Mouse (Mus musculus) hindbrain, embryonic 15.5 days (tissue): ENCODE data around the gene Capn15. TPM values are rescaled to one million over a fixed set of nuclear protein-coding genes. Genes with fewer than 3 reads are reported as not detected.
A peak's percentile ranks its signal among the peaks of the same experiment; 100 is the strongest.

Experiments used
- ATAC-seq: fragments of 200-750 bp; cut with Nextera tagmentation; 2 replicates; pipeline ENCODE4 v1.8.0; 2017; ENCODE audit warnings: low read depth, moderate number of reproducible peaks, moderate TSS enrichment; ENCODE audit not compliant: low FRiP score
- H3K27ac ChIP-seq: fragments of 300-500 bp; sonication (generic); replicated peaks from 2 replicates; pipeline ENCODE4 v1.5.1; 2015; ENCODE audit warnings: mild to moderate bottlenecking, inconsistent platforms
- H3K27me3 ChIP-seq: fragments of 300-500 bp; sonication (generic); 2 replicates; pipeline ENCODE4 v1.6.1; 2015; ENCODE audit warnings: control low read depth, inconsistent platforms
- H3K36me3 ChIP-seq: fragments of 300-500 bp; sonication (generic); 2 replicates; pipeline ENCODE4 v1.6.1; 2015; ENCODE audit warnings: control low read depth, inconsistent platforms
- H3K4me1 ChIP-seq: fragments of 300-500 bp; sonication (generic); replicated peaks from 2 replicates; pipeline ENCODE4 v1.6.1; 2015; ENCODE audit warnings: control low read depth, inconsistent platforms
- H3K4me2 ChIP-seq: fragments of 300-500 bp; sonication (generic); 2 replicates; pipeline ENCODE4 v1.6.1; 2015; ENCODE audit warnings: moderate library complexity, mild to moderate bottlenecking, inconsistent platforms
- H3K4me3 ChIP-seq: fragments of 300-500 bp; sonication (generic); 2 replicates; pipeline ENCODE4 v1.5.1; 2015; ENCODE audit warnings: mild to moderate bottlenecking, inconsistent platforms
- H3K9ac ChIP-seq: fragments of 300-500 bp; sonication (generic); 2 replicates; pipeline ENCODE4 v1.6.1; 2015; ENCODE audit warnings: inconsistent platforms
- H3K9me3 ChIP-seq: fragments of 300-500 bp; sonication (generic); 2 replicates; pipeline ENCODE4 v1.6.1; 2016; ENCODE audit warnings: control low read depth, inconsistent platforms
- WGBS: fragments of 180-500 bp; shearing (Covaris S2); methylation state at CpG from one replicate; pipeline ENCODE4 v1.1.7; 2015; 5-methylcytosine and 5-hydroxymethylcytosine counted together
- polyA plus RNA-seq: library from polyadenylated mRNA; unstranded; fragments of >200 nt; fragmentation: Nextera tagmentation; extraction: Ambion mirVana; gene quantifications from 2 replicates; pipeline ENCODE4 v1.2.1, GENCODE M21; 2015

Gene Capn15
- polyA plus RNA-seq, 1 experiment from 2014 or later: 27.6 TPM

DNA sequence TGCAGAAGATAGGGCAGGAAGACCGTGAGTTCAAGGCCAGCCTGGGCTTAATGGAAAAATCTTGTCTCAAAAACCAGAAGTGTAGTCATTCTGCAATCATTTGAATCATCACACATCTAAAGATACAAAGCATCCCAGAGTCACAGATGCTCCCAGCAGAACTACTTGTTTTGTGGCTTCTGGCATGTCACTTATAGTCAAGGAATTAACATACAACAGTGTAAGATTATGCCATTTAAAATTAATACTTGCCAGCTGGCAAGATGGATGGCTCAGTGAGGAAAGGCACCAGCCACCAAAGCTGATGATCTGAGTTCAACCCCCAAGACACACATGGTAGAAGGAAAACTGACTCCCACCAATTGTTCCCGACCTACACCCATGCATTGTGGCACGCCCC, 31.4 kb upstream of the Capn15 start:
- Histone ChIP-seq H3K27ac (no peak overlapping the region), H3K4me2 (no peak overlapping the region), H3K9me3 (no peaks in the 10 kb centered on the region), H3K4me3 (no peak overlapping the region), H3K9ac (no peak overlapping the region), H3K36me3 (peaks cover 22% of the 10 kb centered on the region), H3K4me1 (0 out of 2 replicates have a peak, but pooled peaks cover under 1% of the 10 kb centered on the region), H3K27me3 (no peaks in the 10 kb centered on the region)
- WGBS: 92% methylated on average over 3 of the region's 3 CpGs
- no peak for ATAC-seq

DNA sequence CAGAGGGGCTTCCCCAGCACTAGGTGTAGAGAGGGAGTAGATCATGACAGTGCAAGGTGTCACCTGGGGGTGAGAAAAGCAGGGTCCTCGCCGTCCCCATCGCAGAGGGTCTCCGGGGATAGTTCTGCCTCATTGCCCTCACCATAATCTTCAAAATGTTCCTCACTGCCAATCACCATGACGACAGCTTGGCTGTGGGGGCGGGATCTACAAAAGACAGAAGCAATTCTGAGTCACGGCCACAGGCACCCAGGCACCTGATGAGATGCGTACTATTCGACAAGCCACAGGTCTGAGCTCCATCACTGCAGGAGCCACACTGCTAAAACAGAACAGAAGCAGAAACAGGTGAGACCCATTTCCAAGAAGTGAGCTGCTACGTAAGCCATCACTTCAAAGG, 28.1 kb upstream of the Capn15 start:
- Histone ChIP-seq H3K27ac (no peak overlapping the region), H3K36me3 (peaks cover 36% of the 10 kb centered on the region), H3K4me1 (0 out of 2 replicates have a peak, but pooled peaks cover 6% of the 10 kb centered on the region), H3K4me2 (no peak overlapping the region), H3K9ac (no peak overlapping the region), H3K9me3 (no peaks in the 10 kb centered on the region), H3K4me3 (no peak overlapping the region), H3K27me3 (no peaks in the 10 kb centered on the region)
- 73% methylated on average over 10 of the region's 10 CpGs for WGBS
- ATAC-seq: no peak

DNA sequence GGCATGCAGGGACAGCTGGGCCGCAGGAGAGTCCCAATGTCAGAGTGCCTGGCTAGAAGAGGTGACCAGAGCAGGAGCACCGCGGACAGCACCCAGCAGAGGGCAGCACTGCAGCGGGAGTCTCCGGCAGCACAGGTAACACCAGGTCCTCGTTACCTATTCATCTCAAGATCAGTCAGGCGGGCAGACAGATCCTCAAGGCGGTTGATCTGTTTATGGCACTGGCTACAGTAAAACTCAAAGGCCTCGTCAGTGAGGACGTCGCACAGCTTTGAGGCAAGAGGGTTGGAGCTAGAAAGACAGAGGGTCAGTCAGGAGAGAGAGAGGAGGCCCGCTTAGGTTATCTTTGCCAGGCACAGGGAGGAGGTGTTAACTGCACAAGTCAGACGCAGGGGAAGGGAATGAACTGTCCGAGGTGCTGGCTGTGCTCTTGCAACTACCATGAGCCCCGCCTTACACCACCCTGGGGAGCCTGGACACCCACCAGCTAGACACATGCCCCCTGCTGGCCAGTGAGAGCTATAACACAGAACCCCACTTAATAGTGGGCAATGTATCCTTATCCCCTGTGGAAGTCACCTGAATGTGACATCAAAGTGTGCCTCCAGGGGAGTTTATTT, 26.4 kb upstream of the Capn15 start:
- ATAC-seq: no peak
- H3K27ac ChIP-seq: no peak overlapping the region
- 12% methylated on average over 15 of the region's 15 CpGs for WGBS
- peak overlapping the region; percentile 25; the same call in 1 of the 2 replicates for H3K4me2 ChIP-seq
- 0 out of 2 replicates have a peak, but pooled peaks cover 6% of the 10 kb centered on the region for H3K4me1 ChIP-seq
- H3K9me3 ChIP-seq: no peaks in the 10 kb centered on the region
- peaks cover 42% of the 10 kb centered on the region for H3K36me3 ChIP-seq
- H3K9ac ChIP-seq: no peak overlapping the region
- no peak overlapping the region for H3K4me3 ChIP-seq
- H3K27me3 ChIP-seq: no peaks in the 10 kb centered on the region

DNA sequence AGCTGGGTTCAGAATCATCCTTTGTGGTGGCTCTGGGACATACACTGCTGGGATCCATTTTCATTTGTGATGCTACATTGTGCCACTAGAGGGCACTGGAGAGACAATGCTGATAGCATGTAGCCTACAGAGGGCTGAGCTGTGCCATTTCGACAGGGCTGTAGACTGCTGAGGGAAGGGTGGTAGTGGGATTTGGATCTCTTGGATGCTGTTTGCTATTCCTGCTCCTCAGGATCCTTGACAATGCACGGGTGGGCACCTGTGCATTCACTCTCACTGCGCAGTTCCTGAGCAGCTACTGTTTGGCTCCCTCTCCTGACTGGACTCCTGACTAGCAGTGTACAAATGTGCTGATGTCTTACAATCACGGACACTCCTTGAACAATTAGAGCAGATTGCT, 23.9 kb upstream of the Capn15 start:
- Histone ChIP-seq H3K4me3 (no peak overlapping the region), H3K27ac (peak overlapping the region; percentile 17; the same call in 1 of the 2 replicates), H3K4me2 (no peak overlapping the region), H3K36me3 (peaks cover 49% of the 10 kb centered on the region), H3K9ac (no peak overlapping the region), H3K9me3 (no peaks in the 10 kb centered on the region), H3K27me3 (no peaks in the 10 kb centered on the region), H3K4me1 (0 out of 2 replicates have a peak, but pooled peaks cover 6% of the 10 kb centered on the region)
- WGBS: 23% methylated on average over 4 of the region's 4 CpGs
- peak; percentile 87 for ATAC-seq

DNA sequence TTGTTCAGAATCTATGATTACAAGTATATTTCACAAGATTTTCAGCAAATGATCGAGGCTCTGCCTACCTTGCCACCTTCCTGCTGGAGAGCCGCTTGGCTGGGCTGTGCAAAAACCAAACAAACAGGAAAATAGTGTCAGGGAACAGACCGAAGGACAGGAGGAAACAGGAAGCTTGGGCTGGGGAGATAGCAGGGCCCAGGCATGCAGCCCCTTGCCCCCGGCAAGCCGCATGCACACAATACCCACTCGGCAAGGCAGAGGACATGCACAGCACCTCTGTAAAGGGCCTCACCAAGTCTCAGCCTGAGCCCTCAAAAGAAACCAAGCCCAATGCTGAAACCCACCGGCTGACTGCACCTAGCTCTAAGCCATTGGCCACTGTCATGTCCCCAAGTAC, 23.2 kb upstream of the Capn15 start:
- 93% methylated on average over 7 of the region's 7 CpGs for WGBS
- H3K27ac ChIP-seq: no peak overlapping the region

DNA sequence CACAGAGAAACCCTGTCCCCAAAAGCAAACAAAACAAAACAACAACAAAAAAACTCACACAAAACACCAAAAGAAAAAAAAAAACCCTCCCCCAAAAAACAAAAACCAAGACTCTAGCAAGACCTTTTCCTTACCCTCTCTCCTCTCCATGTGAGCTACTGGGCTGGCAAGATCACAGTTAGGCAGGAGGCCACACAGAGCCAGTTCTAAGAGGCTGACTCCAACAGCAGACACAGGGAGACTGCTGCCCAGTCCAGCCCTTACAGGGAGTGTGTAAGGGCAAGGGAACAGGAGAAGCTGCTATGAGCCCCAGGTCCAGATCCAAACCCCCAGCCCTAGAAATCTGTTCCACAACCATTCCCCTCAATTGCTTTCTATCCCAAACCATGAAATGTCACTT, 22.7 kb upstream of the Capn15 start:
- no peaks in the 10 kb centered on the region for H3K27me3 ChIP-seq
- no peak overlapping the region for H3K4me3 ChIP-seq
- no peaks in the 10 kb centered on the region for H3K9me3 ChIP-seq
- no peak overlapping the region for H3K4me2 ChIP-seq
- peaks cover 48% of the 10 kb centered on the region for H3K36me3 ChIP-seq
- H3K4me1 ChIP-seq: 0 out of 2 replicates have a peak, but pooled peaks cover 6% of the 10 kb centered on the region
- H3K27ac ChIP-seq: no peak overlapping the region
- ATAC-seq: no peak
- H3K9ac ChIP-seq: no peak overlapping the region

More for the DNA sequence above, 23.2 kb upstream of the Capn15 start:
- ATAC-seq: no peak
- Histone ChIP-seq H3K4me3 (no peak overlapping the region), H3K27me3 (no peaks in the 10 kb centered on the region), H3K4me2 (no peak overlapping the region), H3K4me1 (0 out of 2 replicates have a peak, but pooled peaks cover 6% of the 10 kb centered on the region), H3K9me3 (no peaks in the 10 kb centered on the region), H3K36me3 (peaks cover 48% of the 10 kb centered on the region), H3K9ac (no peak overlapping the region)

DNA sequence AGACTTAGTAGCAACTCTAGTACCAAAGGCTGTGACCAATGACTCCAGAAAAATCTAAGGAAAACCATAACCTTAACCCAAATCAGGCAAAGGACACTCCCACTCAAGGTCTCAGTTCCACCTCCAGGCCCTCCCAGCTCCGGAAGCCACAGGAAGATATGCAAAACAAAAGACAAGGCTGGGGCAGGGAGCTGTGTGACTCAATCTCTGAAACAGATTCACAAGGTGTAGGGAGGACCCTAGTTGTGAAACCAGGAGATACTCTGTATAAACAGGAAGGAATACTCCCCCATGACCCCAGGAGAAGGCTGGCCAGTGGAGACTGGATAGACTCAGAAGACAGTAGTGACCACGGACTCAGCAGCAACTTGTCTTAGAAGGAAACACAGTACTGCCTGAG, 22.1 kb upstream of the Capn15 start:
- H3K27ac ChIP-seq: no peak overlapping the region
- ATAC-seq: no peak
- H3K36me3 ChIP-seq: peaks cover 46% of the 10 kb centered on the region
- 0 out of 2 replicates have a peak, but pooled peaks cover 6% of the 10 kb centered on the region for H3K4me1 ChIP-seq
- WGBS: 76% methylated on average over 2 of the region's 2 CpGs
- no peak overlapping the region for H3K9ac ChIP-seq
- no peak overlapping the region for H3K4me2 ChIP-seq
- no peak overlapping the region for H3K4me3 ChIP-seq
- H3K9me3 ChIP-seq: no peaks in the 10 kb centered on the region
- H3K27me3 ChIP-seq: no peaks in the 10 kb centered on the region

DNA sequence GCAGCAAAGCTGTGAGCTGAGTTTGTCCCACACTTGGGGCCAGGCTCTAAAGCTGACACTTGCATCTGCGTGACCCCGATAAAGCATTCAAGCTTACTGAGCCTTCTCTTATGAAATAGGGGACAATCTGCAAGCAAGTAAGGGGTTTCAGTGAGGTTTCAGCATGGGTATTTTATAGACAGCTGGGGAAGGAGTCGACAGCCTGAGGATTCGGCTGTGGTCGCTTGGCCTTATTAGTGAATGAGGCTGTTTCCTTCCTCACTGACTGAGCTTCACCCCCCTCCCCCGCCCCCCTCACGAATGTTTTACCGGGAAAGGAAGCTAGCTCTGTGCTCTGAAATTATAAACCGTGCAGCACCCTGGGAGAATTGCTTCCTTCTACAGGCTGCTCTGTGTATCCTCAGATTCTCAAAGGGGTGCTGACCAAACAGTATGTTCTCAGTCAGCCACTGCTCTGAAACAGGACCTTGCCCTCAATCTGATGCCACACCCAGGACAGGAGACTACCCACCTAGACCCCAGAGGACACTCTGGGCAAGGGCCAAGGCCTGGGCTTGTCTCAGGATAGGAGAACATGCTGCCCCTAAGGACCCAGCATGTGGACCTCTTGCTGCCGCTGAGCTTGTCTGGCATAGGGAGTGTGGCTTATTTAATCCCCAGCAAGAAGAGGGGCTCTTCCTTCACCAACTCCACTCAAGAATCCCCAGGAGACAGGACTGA, 20.3 kb upstream of the Capn15 start:
- H3K4me1 ChIP-seq: 0 out of 2 replicates have a peak, but pooled peaks cover 2% of the 10 kb centered on the region
- H3K36me3 ChIP-seq: peaks cover 43% of the 10 kb centered on the region
- WGBS: 88% methylated on average over 10 of the region's 10 CpGs
- H3K27ac ChIP-seq: no peak overlapping the region
- H3K4me3 ChIP-seq: no peak overlapping the region
- no peak overlapping the region for H3K4me2 ChIP-seq
- H3K27me3 ChIP-seq: no peaks in the 10 kb centered on the region
- H3K9ac ChIP-seq: no peak overlapping the region
- no peak for ATAC-seq
- H3K9me3 ChIP-seq: no peaks in the 10 kb centered on the region

DNA sequence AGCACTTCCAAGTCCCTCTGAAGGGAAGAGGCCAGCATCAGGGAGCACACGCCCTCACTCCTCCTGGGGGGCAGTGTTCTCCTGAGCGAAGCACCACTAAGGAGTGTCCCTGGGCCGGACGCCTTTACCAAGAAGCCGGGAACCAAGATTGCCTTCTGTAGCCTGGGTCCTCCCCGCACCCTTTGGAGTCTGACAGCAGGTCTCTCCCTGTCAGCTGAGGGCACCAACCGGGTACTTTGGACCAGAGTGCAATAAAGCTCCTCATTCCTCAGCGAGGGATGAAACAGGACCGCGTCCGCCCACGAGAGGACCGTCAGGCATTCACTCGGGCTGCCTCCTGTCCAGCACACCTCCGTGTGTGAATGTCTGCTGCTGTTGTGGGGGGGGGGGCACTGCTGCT, 19.1 kb upstream of the Capn15 start:
- no peak for ATAC-seq
- Histone ChIP-seq H3K4me3 (no peak overlapping the region), H3K36me3 (peaks cover 37% of the 10 kb centered on the region), H3K4me2 (no peak overlapping the region), H3K9me3 (no peaks in the 10 kb centered on the region), H3K9ac (no peak overlapping the region), H3K4me1 (0 out of 2 replicates have a peak, but pooled peaks cover 2% of the 10 kb centered on the region), H3K27ac (no peak overlapping the region), H3K27me3 (no peaks in the 10 kb centered on the region)
- WGBS: 92% methylated on average over 15 of the region's 15 CpGs

DNA sequence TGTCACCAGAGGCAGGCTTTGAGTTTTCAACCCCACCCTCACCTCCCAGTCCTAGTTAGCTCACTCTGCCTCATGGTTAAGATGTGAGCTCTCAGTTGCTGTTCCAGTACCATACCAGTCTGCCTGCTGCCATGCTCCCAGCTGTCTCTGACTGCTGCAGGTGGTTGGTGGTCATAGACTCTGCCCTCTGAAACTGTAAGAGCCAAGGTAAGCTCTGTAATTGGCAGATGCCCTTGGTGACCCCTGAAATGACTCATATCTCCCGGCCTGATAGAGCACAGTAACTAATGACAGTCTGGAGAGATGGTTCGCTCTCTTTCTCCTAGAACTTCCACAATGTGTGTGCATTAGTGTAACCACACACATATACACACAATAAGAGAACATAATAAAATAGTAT, 18.3 kb upstream of the Capn15 start:
- no peak overlapping the region for H3K27ac ChIP-seq
- no peak overlapping the region for H3K9ac ChIP-seq
- peaks cover 41% of the 10 kb centered on the region for H3K36me3 ChIP-seq
- H3K27me3 ChIP-seq: no peaks in the 10 kb centered on the region
- H3K4me1 ChIP-seq: no peaks in the 10 kb centered on the region
- H3K4me3 ChIP-seq: no peak overlapping the region
- H3K9me3 ChIP-seq: no peaks in the 10 kb centered on the region
- no peak for ATAC-seq
- H3K4me2 ChIP-seq: no peak overlapping the region
- 92% methylated on average over 2 of the region's 2 CpGs for WGBS

DNA sequence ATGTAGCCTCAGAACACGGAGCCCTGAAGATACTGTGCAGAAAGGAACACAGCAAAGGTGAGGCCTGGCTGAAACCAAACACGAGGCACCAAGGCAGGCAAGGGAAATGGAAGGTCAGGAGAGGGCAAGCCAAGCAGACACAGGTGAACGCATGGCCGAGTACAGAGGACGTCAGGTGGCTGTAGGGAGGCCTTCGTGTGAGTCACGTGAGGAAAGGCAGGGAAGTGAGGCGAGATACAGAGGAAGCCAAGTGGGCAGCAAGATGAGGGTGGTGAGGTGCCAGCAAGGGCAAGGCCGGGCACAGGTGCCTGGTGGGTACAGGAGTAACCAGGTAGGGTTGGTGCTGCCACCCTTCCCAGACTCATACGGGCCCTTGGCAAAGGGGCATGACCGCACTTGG, 12.8 kb upstream of the Capn15 start:
- no peak overlapping the region for H3K4me3 ChIP-seq
- no peaks in the 10 kb centered on the region for H3K9me3 ChIP-seq
- H3K27ac ChIP-seq: no peak overlapping the region
- H3K9ac ChIP-seq: no peak overlapping the region
- no peaks in the 10 kb centered on the region for H3K4me1 ChIP-seq
- 91% methylated on average over 11 of the region's 11 CpGs for WGBS
- no peaks in the 10 kb centered on the region for H3K27me3 ChIP-seq
- H3K36me3 ChIP-seq: peaks cover 48% of the 10 kb centered on the region
- ATAC-seq: no peak
- no peak overlapping the region for H3K4me2 ChIP-seq

DNA sequence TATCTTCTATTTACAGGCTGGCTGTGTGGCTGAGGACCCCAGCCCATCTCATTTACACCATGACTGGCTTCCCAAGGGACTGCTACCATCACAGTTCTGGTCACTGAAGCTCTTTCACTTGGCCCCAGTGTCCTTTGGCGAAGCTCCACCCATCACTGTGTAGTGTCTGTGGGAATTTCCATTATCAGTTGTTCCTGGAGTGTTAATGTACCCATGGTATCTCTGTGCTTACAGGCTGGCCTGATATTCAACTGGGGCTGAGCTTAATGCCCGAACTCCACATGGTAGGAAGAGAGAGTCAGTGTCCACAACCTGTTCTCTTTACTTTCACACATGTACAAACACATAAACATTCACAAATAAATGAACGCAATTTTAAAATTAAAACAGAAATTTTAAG, 7.9 kb upstream of the Capn15 start:
- H3K27ac ChIP-seq: no peak overlapping the region
- no peaks in the 10 kb centered on the region for H3K4me1 ChIP-seq
- H3K4me2 ChIP-seq: no peak overlapping the region
- no peak for ATAC-seq
- no peaks in the 10 kb centered on the region for H3K9me3 ChIP-seq
- no peak overlapping the region for H3K4me3 ChIP-seq
- no peaks in the 10 kb centered on the region for H3K27me3 ChIP-seq
- H3K9ac ChIP-seq: no peak overlapping the region
- WGBS: over 99% methylated on average over 3 of the region's 3 CpGs
- peaks cover 69% of the 10 kb centered on the region for H3K36me3 ChIP-seq
